Mouse (Mus musculus) mouse trophoblast stem cell (cell line): ENCODE measurements around the gene Fgfr1op2.

Experiments
- in situ Hi-C, 2 experiments: fragments of 300-500 bp; cut with MseI, MboI; formaldehyde crosslinking; loops; 2 replicates in 1 of 2; 3 replicates in 1 of 2; pipeline ENCODE4 v1.15.1; 2025

Gene Fgfr1op2

GRCm38 (mm10) chr6:146602601-146603000, 25.6 kb downstream of the Fgfr1op2 start:
- in situ Hi-C loops, result no loop called here

- in situ Hi-C loops, result no loop called here
Measured at GRCm38 (mm10) chr6:146603651-146604050, 26.6 kb downstream of the Fgfr1op2 start.

GRCm38 (mm10) chr6:146611385-146611784, 34.4 kb downstream of the Fgfr1op2 start:
- in situ Hi-C loops, result no loop called here

- in situ Hi-C loops, result no loop called here
Measured at GRCm38 (mm10) chr6:146611897-146612296, 34.9 kb downstream of the Fgfr1op2 start.

GRCm38 (mm10) chr6:146612736-146613135, 35.7 kb downstream of the Fgfr1op2 start:
- in situ Hi-C loops, result no loop called here

- in situ Hi-C loops, result no loop called here
Measured at GRCm38 (mm10) chr6:146613907-146614306, 36.9 kb downstream of the Fgfr1op2 start.

GRCm38 (mm10) chr6:146614541-146614940, 37.5 kb downstream of the Fgfr1op2 start:
- in situ Hi-C loops, result no loop called here

- in situ Hi-C loops, result no loop called here
Measured at GRCm38 (mm10) chr6:146615891-146616290, 38.9 kb downstream of the Fgfr1op2 start.

GRCm38 (mm10) chr6:146616670-146617069, 39.7 kb downstream of the Fgfr1op2 start:
- in situ Hi-C loops, result no loop called here

GRCm38 (mm10) chr6:146628123-146628522, 51.1 kb downstream of the Fgfr1op2 start:
- in situ Hi-C loops, result no loop called here

- in situ Hi-C loops, result no loop called here
Measured at GRCm38 (mm10) chr6:146629781-146630756, 53.1 kb downstream of the Fgfr1op2 start.

GRCm38 (mm10) chr6:146630961-146631360, 54.0 kb downstream of the Fgfr1op2 start:
- in situ Hi-C loops, result no loop called here

- in situ Hi-C loops, result no loop called here
Measured at GRCm38 (mm10) chr6:146631847-146632246, 54.8 kb downstream of the Fgfr1op2 start.

GRCm38 (mm10) chr6:146632403-146632802, 55.4 kb downstream of the Fgfr1op2 start:
- in situ Hi-C loops, result no loop called here

- in situ Hi-C loops, result no loop called here
Measured at GRCm38 (mm10) chr6:146633097-146633496, 56.1 kb downstream of the Fgfr1op2 start.

GRCm38 (mm10) chr6:146633629-146634014, 56.6 kb downstream of the Fgfr1op2 start:
- in situ Hi-C loops, result no loop called here

GRCm38 (mm10) chr6:146634015-146634722, 57.2 kb downstream of the Fgfr1op2 start:
- in situ Hi-C loops, result no loop called here

GRCm38 (mm10) chr6:146634759-146635606, 58.0 kb downstream of the Fgfr1op2 start:
- in situ Hi-C loops, result no loop called here

GRCm38 (mm10) chr6:146636482-146636881, 59.5 kb downstream of the Fgfr1op2 start:
- in situ Hi-C loops, result no loop called here

GRCm38 (mm10) chr6:146640068-146640965, 63.3 kb downstream of the Fgfr1op2 start:
- in situ Hi-C loops, result no loop called here

- in situ Hi-C loops, result no loop called here
Measured at GRCm38 (mm10) chr6:146640991-146641390, 64.0 kb downstream of the Fgfr1op2 start.
